In the genomic region with DNA sequence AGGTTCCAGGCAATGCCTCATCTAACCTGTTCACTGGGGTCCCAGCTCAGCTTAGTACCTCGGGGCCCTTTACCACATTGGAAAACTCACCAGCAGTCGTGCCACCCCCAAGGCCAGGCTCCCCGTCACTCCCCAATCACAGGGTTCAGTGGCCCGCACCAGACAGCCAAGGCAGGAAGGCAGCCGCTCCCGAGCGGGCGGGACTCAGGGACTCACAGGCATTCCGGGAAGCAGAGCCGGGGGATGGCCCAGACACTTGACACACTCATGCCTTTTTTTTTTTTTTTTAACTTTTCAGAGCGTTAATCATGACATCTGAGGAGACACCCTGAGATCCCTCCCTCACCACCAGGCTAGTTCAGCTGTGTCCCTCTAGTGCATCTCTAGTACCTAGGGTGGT, we compare ENCODE assay signal across 8 mouse cellular contexts. TPM values are rescaled to one million over a fixed set of nuclear protein-coding genes. Genes with fewer than 3 reads are reported as not detected.
DNase-seq lines count a peak whose midpoint lies in the region; ATAC-seq and TF ChIP-seq lines count a peak whose summit lies in the region.

No protein-coding gene starts in this region.

- H3K79me2 ChIP-seq in myocyte (ENCODE audit: control insufficient read depth, insufficient read depth) = peaks cover 69% of the 10 kb centered on the region

- no peak for ATAC-seq in heart, embryonic 11.5 days (replicated peaks; ENCODE audit: insufficient number of reproducible peaks, low FRiP score, low TSS enrichment)

- H3ac ChIP-seq in myocyte (ENCODE audit: control insufficient read depth, insufficient read length) = no peak overlapping the region

- H3K36me3 ChIP-seq in heart, embryonic 11.5 days (ENCODE audit: control insufficient read depth, insufficient read depth, low read length) = no peaks in the 10 kb centered on the region
- no peaks in the 10 kb centered on the region for H3K36me3 ChIP-seq in myocyte (ENCODE audit: control insufficient read depth, insufficient read depth)

- TF ChIP-seq POLR2A in myocyte (IDR thresholded peaks at IDR 0.05; ENCODE audit: insufficient read length, low read depth) = peak; percentile 43

- H3K4me2 ChIP-seq in heart, embryonic 11.5 days = peak overlapping the region; percentile 94
- H3K4me2 ChIP-seq in myocyte (ENCODE audit: low read depth) = peak overlapping the region; percentile 97

- peak; percentile 79 for DNase-seq in 3T3-L1 (ENCODE audit: low read depth, low spot score)
- DNase-seq in Muller cell, postnatal 12 days (ENCODE audit: inconsistent ontology term) = peak; percentile 87
- DNase-seq in kidney, postnatal 4 days = peak; percentile 55 to 72
- no peak for DNase-seq in right cerebral cortex, postnatal 14 days
- DNase-seq in layer of hippocampus, postnatal 14 days (ENCODE audit: low spot score in 2 of 2) = no peak
- DNase-seq in left cerebral cortex, adult 9 months (ENCODE audit: low spot score in 2 of 2) = no peak

- H3K9me3 ChIP-seq in heart, embryonic 11.5 days (replicated peaks; ENCODE audit: control insufficient read depth, low read length) = no peaks in the 10 kb centered on the region

- no peak overlapping the region for H3K27ac ChIP-seq in heart, embryonic 11.5 days (ENCODE audit: low read depth, low read length)

- H3K4me3 ChIP-seq in heart, embryonic 11.5 days (ENCODE audit: low read depth, low read length) = peak overlapping the region; percentile 95; the same call in 1 of the 2 replicates
- H3K4me3 ChIP-seq in myocyte = peak overlapping the region; percentile 67

- H3K27me3 ChIP-seq in heart, embryonic 11.5 days (ENCODE audit: control insufficient read depth, insufficient read depth, low read length) = no peaks in the 10 kb centered on the region
- no peaks in the 10 kb centered on the region for H3K27me3 ChIP-seq in myocyte (ENCODE audit: control insufficient read depth, insufficient read depth, insufficient read length)

- peak overlapping the region; percentile 98 for H3K9ac ChIP-seq in heart, embryonic 11.5 days (ENCODE audit: low read depth, low read length)

- WGBS in heart, embryonic 11.5 days (ENCODE audit: insufficient replicate concordance) = 44% methylated on average over 11 of the region's 11 CpGs

- H3K4me1 ChIP-seq in heart, embryonic 11.5 days (ENCODE audit: control insufficient read depth, insufficient read depth, low read length) = peaks cover 58% of the 10 kb centered on the region

TF ChIP-seq in myocyte, 11 proteins besides CTCF, POLR2A, EP300 and RAD21:
- no peak for TF ChIP-seq MAX (IDR thresholded peaks at IDR 0.05; ENCODE audit: low read depth)
- TF ChIP-seq MYOD1 (IDR thresholded peaks at IDR 0.05; ENCODE audit: control insufficient read depth in 1 of 3, insufficient read length in 2 of 3, low read depth in 2 of 3) = peak in 1 of 3 experiments; percentile 33
- no peak for TF ChIP-seq SRF (IDR thresholded peaks at IDR 0.05; ENCODE audit: control insufficient read depth, insufficient read length, low read depth)
- TF ChIP-seq MYOG (IDR thresholded peaks at IDR 0.05; ENCODE audit: control insufficient read depth in 1 of 3, insufficient read depth in 1 of 3, insufficient read length in 2 of 3, low read depth in 2 of 3) = peak in 1 of 3 experiments; percentile 49

RNA-seq across cellular contexts. Expression of gene Sbno2, which starts 4.4 kb away (rescaled TPM):
- 8.4 and 9.6 TPM in 2 replicates for polyA plus RNA-seq in heart, embryonic 11.5 days (2014; fragmentation: Nextera tagmentation; extraction: Ambion mirVana)
- polyA plus RNA-seq in myocyte (2012; fragmentation: generic; extraction: Trizol) = 44.6 TPM
- 10 to 100 TPM; 19.8 to 21.3 TPM for total RNA-seq in layer of hippocampus, postnatal 14 days (2021)

RNA-seq across cellular contexts. Expression of gene Stk11, which starts 14.6 kb away (rescaled TPM):
- 16.5 and 20.0 TPM in 2 replicates for polyA plus RNA-seq in heart, embryonic 11.5 days (2014; fragmentation: Nextera tagmentation; extraction: Ambion mirVana)
- 150 TPM for polyA plus RNA-seq in myocyte (2012; fragmentation: generic; extraction: Trizol)
- total RNA-seq in layer of hippocampus, postnatal 14 days (2021) = 10 to 100 TPM; 89.2 to 90.7 TPM

RNA-seq across cellular contexts. Expression of gene Atp5d, which starts 37.5 kb away (rescaled TPM):
- polyA plus RNA-seq in heart, embryonic 11.5 days (2014; fragmentation: Nextera tagmentation; extraction: Ambion mirVana) = 772 and 785 TPM in 2 replicates
- polyA plus RNA-seq in myocyte (2012; fragmentation: generic; extraction: Trizol) = 1,163 TPM
- 100 to 1,000 TPM; 397 to 417 TPM for total RNA-seq in layer of hippocampus, postnatal 14 days (2021)

RNA-seq across cellular contexts. Expression of gene Cbarp, which starts 39.7 kb away (rescaled TPM):
- polyA plus RNA-seq in heart, embryonic 11.5 days (2014; fragmentation: Nextera tagmentation; extraction: Ambion mirVana) = 2.5 and 2.7 TPM in 2 replicates
- 10.0 TPM for polyA plus RNA-seq in myocyte (2012; fragmentation: generic; extraction: Trizol)
- 100 to 1,000 TPM; 401 to 436 TPM for total RNA-seq in layer of hippocampus, postnatal 14 days (2021)

RNA-seq across cellular contexts. Expression of gene Midn, which starts 47.1 kb away (rescaled TPM):
- 29.5 and 31.9 TPM in 2 replicates for polyA plus RNA-seq in heart, embryonic 11.5 days (2014; fragmentation: Nextera tagmentation; extraction: Ambion mirVana)
- polyA plus RNA-seq in myocyte (2012; fragmentation: generic; extraction: Trizol) = 131 TPM
- 10 to 100 TPM; 90.9 to 100.0 TPM for total RNA-seq in layer of hippocampus, postnatal 14 days (2021)

Comparison
In these comparisons a context has a peak if more than half of its experiments do, and no peak if none do; other contexts are left out.
1. DNase-seq: peak in 3T3-L1 (single experiment), Muller cell, postnatal 12 days (single experiment) and kidney, postnatal 4 days (2 of 2); none in right cerebral cortex, postnatal 14 days (single experiment), layer of hippocampus, postnatal 14 days (0 of 2) and left cerebral cortex, adult 9 months (0 of 2).